Mouse (Mus musculus) spleen, adult 2 months (tissue): ENCODE measurements around the gene Lrrn2. TPM values are rescaled to one million over a fixed set of nuclear protein-coding genes. Genes with fewer than 3 reads are reported as not detected.

Source experiments
- DNase-seq, 2 experiments: peaks; one replicate each; pipeline versions ENCODE4 v3.0.0 to v3.0.0-alpha.2; 2012 to 2021; ENCODE audit warnings: low spot score in 2 of 2, low read depth in 1 of 2
- H3K27ac ChIP-seq: fragments of 200-500 bp; 2 replicates; pipeline ENCODE4 v1.5.1; 2012; ENCODE audit warnings: low read length, inconsistent platforms; ENCODE audit not compliant: insufficient read depth
- H3K27me3 ChIP-seq: fragments of 200-500 bp; 2 replicates; pipeline ENCODE4 v1.6.1; 2012; ENCODE audit warnings: mild to moderate bottlenecking, moderate library complexity, low read length, inconsistent platforms; ENCODE audit not compliant: control insufficient read depth, insufficient read depth
- H3K36me3 ChIP-seq: fragments of 200-500 bp; 2 replicates; pipeline ENCODE4 v1.6.1; 2012; ENCODE audit warnings: mild to moderate bottlenecking, low read length, inconsistent platforms; ENCODE audit not compliant: control insufficient read depth, insufficient read depth
- H3K4me1 ChIP-seq: fragments of 200-500 bp; 2 replicates; pipeline ENCODE4 v1.6.1; 2011; ENCODE audit warnings: inconsistent platforms; ENCODE audit not compliant: control insufficient read depth, insufficient read depth, insufficient read length
- H3K4me3 ChIP-seq: fragments of 200-500 bp; 2 replicates; pipeline ENCODE4 v1.5.1; 2011; ENCODE audit warnings: mild to moderate bottlenecking, inconsistent platforms; ENCODE audit not compliant: insufficient read depth, insufficient read length; ENCODE audit errors: extremely low read depth
- CTCF ChIP-seq: fragments of 200-500 bp; IDR thresholded peaks from 2 replicates; pipeline ENCODE4 v1.5.1; 2011; ENCODE audit warnings: mild to moderate bottlenecking, inconsistent platforms; ENCODE audit not compliant: insufficient read depth, insufficient read length, insufficient replicate concordance; ENCODE audit errors: extremely low read depth
- POLR2A ChIP-seq: fragments of 200-500 bp; IDR thresholded peaks from 2 replicates; pipeline ENCODE4 v1.6.1; 2011; ENCODE audit warnings: low read depth, low read length, inconsistent platforms
- WGBS: fragments of 180-500 bp; shearing (Covaris S2); methylation state at CpG from one replicate; pipeline ENCODE4 v1.1.7; 2018; 5-methylcytosine and 5-hydroxymethylcytosine counted together
- polyA plus RNA-seq: library from polyadenylated mRNA; depleted of rRNA; stranded (reverse); fragments of >200 nt; gene quantifications from 2 replicates; pipeline ENCODE4 v1.2.3, GENCODE M21; 2012

Gene Lrrn2
- polyA plus RNA-seq, 1 experiment = 0.41 TPM

GRCm38 (mm10) chr1:132864220-132864619, 15.9 kb upstream of the Lrrn2 start:
- H3K36me3 ChIP-seq = no peaks in the 10 kb centered on the region
- H3K4me3 ChIP-seq = no peak overlapping the region
- no peak for DNase-seq
- WGBS = 79% methylated on average over 2 of the region's 2 CpGs
- TF ChIP-seq CTCF = no peak
- TF ChIP-seq POLR2A = no peak
- no peaks in the 10 kb centered on the region for H3K27me3 ChIP-seq
- no peaks in the 10 kb centered on the region for H3K4me1 ChIP-seq
- H3K27ac ChIP-seq = no peak overlapping the region

- no peak for DNase-seq
- H3K4me3 ChIP-seq = no peak overlapping the region
- no peaks in the 10 kb centered on the region for H3K4me1 ChIP-seq
- H3K27me3 ChIP-seq = no peaks in the 10 kb centered on the region
- H3K36me3 ChIP-seq = no peaks in the 10 kb centered on the region
- TF ChIP-seq CTCF (no peak), POLR2A (no peak)
- H3K27ac ChIP-seq = no peak overlapping the region
- 67% methylated on average over 4 of the region's 4 CpGs for WGBS
Observed at GRCm38 (mm10) chr1:132865585-132865984, 14.5 kb upstream of the Lrrn2 start.

GRCm38 (mm10) chr1:132870327-132870726, 9.7 kb upstream of the Lrrn2 start:
- TF ChIP-seq POLR2A = no peak
- TF ChIP-seq CTCF = no peak
- H3K4me1 ChIP-seq = no peaks in the 10 kb centered on the region
- no peak overlapping the region for H3K27ac ChIP-seq
- H3K4me3 ChIP-seq = no peak overlapping the region
- DNase-seq = no peak
- no peaks in the 10 kb centered on the region for H3K36me3 ChIP-seq
- no peaks in the 10 kb centered on the region for H3K27me3 ChIP-seq
- WGBS = 51% methylated on average over 7 of the region's 7 CpGs

GRCm38 (mm10) chr1:132878951-132879610, 992 bp upstream of the Lrrn2 start:
- no peak for TF ChIP-seq CTCF
- no peak for TF ChIP-seq POLR2A
- DNase-seq = no peak
- H3K27me3 ChIP-seq = peaks cover 21% of the 10 kb centered on the region
- no peaks in the 10 kb centered on the region for H3K36me3 ChIP-seq
- 44% methylated on average over 11 of the region's 11 CpGs for WGBS
- no peak overlapping the region for H3K27ac ChIP-seq
- H3K4me1 ChIP-seq = no peaks in the 10 kb centered on the region; the same call in 1 of the 2 replicates
- H3K4me3 ChIP-seq = no peak overlapping the region

- 28% methylated on average over 8 of the region's 8 CpGs for WGBS
Observed at GRCm38 (mm10) chr1:132879801-132880160, 292 bp upstream of the Lrrn2 start.

GRCm38 (mm10) chr1:132881041-132881761, 1.1 kb downstream of the Lrrn2 start:
- no peaks in the 10 kb centered on the region; the same call in 1 of the 2 replicates for H3K4me1 ChIP-seq
- H3K27me3 ChIP-seq = peaks cover 21% of the 10 kb centered on the region
- DNase-seq = no peak
- WGBS = 4% methylated on average over 28 of the region's 28 CpGs
- H3K4me3 ChIP-seq = no peak overlapping the region
- no peaks in the 10 kb centered on the region for H3K36me3 ChIP-seq
- TF ChIP-seq CTCF (no peak), POLR2A (no peak)
- H3K27ac ChIP-seq = no peak overlapping the region

More at GRCm38 (mm10) chr1:132879801-132880160, 292 bp upstream of the Lrrn2 start:
- H3K4me3 ChIP-seq = no peak overlapping the region
- H3K27me3 ChIP-seq = peaks cover 21% of the 10 kb centered on the region
- DNase-seq = no peak
- no peak overlapping the region for H3K27ac ChIP-seq
- TF ChIP-seq CTCF = no peak
- TF ChIP-seq POLR2A = no peak
- no peaks in the 10 kb centered on the region for H3K36me3 ChIP-seq
- H3K4me1 ChIP-seq = no peaks in the 10 kb centered on the region; the same call in 1 of the 2 replicates

GRCm38 (mm10) chr1:132881836-132882235, 1.8 kb downstream of the Lrrn2 start:
- peaks cover 21% of the 10 kb centered on the region for H3K27me3 ChIP-seq
- 55% methylated on average over 9 of the region's 9 CpGs for WGBS
- H3K4me3 ChIP-seq = no peak overlapping the region
- TF ChIP-seq CTCF = no peak
- TF ChIP-seq POLR2A = no peak
- no peaks in the 10 kb centered on the region for H3K36me3 ChIP-seq
- no peaks in the 10 kb centered on the region; the same call in 1 of the 2 replicates for H3K4me1 ChIP-seq
- H3K27ac ChIP-seq = no peak overlapping the region
- DNase-seq = no peak
